Mouse (Mus musculus) sigmoid colon, adult 10 weeks (tissue): ENCODE results near the gene Setd2. TPM values are rescaled to one million over a fixed set of nuclear protein-coding genes. Genes with fewer than 3 reads are reported as not detected.

ENCODE experiments used
- polyA plus RNA-seq: library from polyadenylated mRNA; stranded (reverse); fragments of 350-450 nt; fragmentation: Illumina TruSeq; extraction: RNeasy Lipid Tissue Mini Kit (QIAGEN cat#74804); gene quantifications from one replicate; pipeline ENCODE4 v1.2.3, GENCODE M21; 2014; ENCODE audit warnings: low read depth, low replicate concordance

The Setd2 gene
- 78.1 TPM for polyA plus RNA-seq

GRCm38 (mm10) chr9:110532538-110533291 lies at the start of gene Setd2:
Gene Setd2, plus strand, starts transcription at chr9:110532597.

GRCm38 (mm10) chr9:110624361-110625166 lies 92.2 kb downstream of the Setd2 start, which contains the start of gene Nradd:
Gene Nradd, minus strand, starts transcription at chr9:110624452.

GRCm38 (mm10) chr9:110653655-110654461 lies 121.5 kb downstream of the Setd2 start, which contains the start of gene Nbeal2:
Gene Nbeal2, minus strand, starts transcription at chr9:110654161.

GRCm38 (mm10) chr9:110656249-110657221 lies 124.1 kb downstream of the Setd2 start, which contains the start of gene Ccdc12:
Gene Ccdc12, plus strand, starts transcription at chr9:110656503.

Other genes with a start within 250 kb of the Setd2 start
- gene Elp6, start 227.4 kb upstream of the Setd2 start, polyA plus RNA-seq, result 0.69 TPM
- gene Scap, start 199.3 kb upstream of the Setd2 start, polyA plus RNA-seq, result 1.6 TPM
- 0.54 TPM for gene Ptpn23, start 124.4 kb upstream of the Setd2 start, polyA plus RNA-seq
- not detected for gene Ngp, start 112.8 kb upstream of the Setd2 start, polyA plus RNA-seq
- 9.1 TPM for gene Klhl18, start 55.9 kb upstream of the Setd2 start, polyA plus RNA-seq
- gene Kif9, start 55.6 kb upstream of the Setd2 start, polyA plus RNA-seq, result 1.4 TPM
- 0.66 TPM for gene Nradd, start 91.9 kb downstream of the Setd2 start, polyA plus RNA-seq
- 0.63 TPM for gene Nbeal2, start 121.6 kb downstream of the Setd2 start, polyA plus RNA-seq
- gene Ccdc12, start 123.9 kb downstream of the Setd2 start, polyA plus RNA-seq, result not detected
- gene Myl3, start 209.3 kb downstream of the Setd2 start, polyA plus RNA-seq, result not detected
- gene Pth1r, start 214.5 kb downstream of the Setd2 start, polyA plus RNA-seq, result not detected